In genomic region chr8:123101735-123102685, GRCm38 (mm10) we compare ENCODE assay signal across 8 mouse cellular contexts. TPM values are rescaled to one million over a fixed set of nuclear protein-coding genes. Genes with fewer than 3 reads are reported as not detected.
DNase-seq lines count a peak whose midpoint lies in the region; ATAC-seq lines count a peak whose summit lies in the region.

Gene Rpl13, plus strand, starts transcription at chr8:123102350.

- DNase-seq in c-Kit-negative CD71-positive TER-119-positive erythroid progenitor cells, embryonic 14.5 days (ENCODE audit: low read depth, low spot score): peak; percentile 87
- peak; percentile 87 for DNase-seq in fibroblast of lung, adult 2 months (ENCODE audit: low read depth)
- DNase-seq in kidney, postnatal 14 days: peak; percentile 98
- peak; percentile 92 for DNase-seq in liver, embryonic 13.5 days
- peak; percentile 98 for DNase-seq in neural tube, embryonic 10.5 days (ENCODE audit: extremely low spot score, low spot score)

- H3K36me3 ChIP-seq in heart, embryonic 14.5 days (ENCODE audit: control insufficient read depth, insufficient read depth, low read length): peaks cover 44% of the 10 kb centered on the region
- peaks cover 45% of the 10 kb centered on the region for H3K36me3 ChIP-seq in liver, embryonic 13.5 days
- peaks cover 6% of the 10 kb centered on the region for H3K36me3 ChIP-seq in stomach, embryonic 16.5 days (ENCODE audit: control insufficient read depth, insufficient read depth, low read length)

- H3K9me3 ChIP-seq in heart, embryonic 14.5 days (ENCODE audit: control insufficient read depth, low read length): no peaks in the 10 kb centered on the region
- no peaks in the 10 kb centered on the region for H3K9me3 ChIP-seq in liver, embryonic 13.5 days (replicated peaks)
- no peaks in the 10 kb centered on the region for H3K9me3 ChIP-seq in stomach, embryonic 16.5 days (replicated peaks; ENCODE audit: control insufficient read depth, low read length)

- peak within 1 kb of the TSS; percentile 69 to 82 for H3K4me3 ChIP-seq in heart, embryonic 14.5 days (ENCODE audit: control insufficient read depth in 1 of 2, insufficient read depth in 1 of 2, low read depth in 1 of 2, low read length in 2 of 2)
- H3K4me3 ChIP-seq in liver, embryonic 13.5 days (replicated peaks): peak within 1 kb of the TSS; percentile 73
- H3K4me3 ChIP-seq in stomach, embryonic 16.5 days (replicated peaks; ENCODE audit: low read length): peak within 1 kb of the TSS; percentile 77

- H3K9ac ChIP-seq in heart, embryonic 14.5 days (ENCODE audit: low read length): peak within 1 kb of the TSS; percentile 98
- peak within 1 kb of the TSS; percentile 96 for H3K9ac ChIP-seq in liver, embryonic 13.5 days
- H3K9ac ChIP-seq in stomach, embryonic 16.5 days (ENCODE audit: low read length): peak within 1 kb of the TSS; percentile 95

- peak within 1 kb of the TSS; percentile 82 to 85 for H3K27ac ChIP-seq in heart, embryonic 14.5 days (replicated peaks in 1 of 2; ENCODE audit: control insufficient read depth in 1 of 2, insufficient read depth in 1 of 2, low read depth in 2 of 2, low read length in 2 of 2)
- peak within 1 kb of the TSS; percentile 90 for H3K27ac ChIP-seq in liver, embryonic 13.5 days
- peak within 1 kb of the TSS; percentile 93 for H3K27ac ChIP-seq in stomach, embryonic 16.5 days (ENCODE audit: low read length)

- WGBS in heart, embryonic 14.5 days: under 1% methylated on average over 56 of the region's 56 CpGs
- under 1% methylated on average over 55 of the region's 56 CpGs for WGBS in liver, embryonic 13.5 days (ENCODE audit: insufficient replicate concordance)
- under 1% methylated on average over 56 of the region's 56 CpGs for WGBS in stomach, embryonic 16.5 days

- peak; percentile 72 for ATAC-seq in CD4-positive, CD25-positive, alpha-beta regulatory T cell, adult 4 months
- ATAC-seq in heart, embryonic 14.5 days (ENCODE audit: insufficient number of reproducible peaks, insufficient read depth, low FRiP score, low read depth): peak; percentile 88
- peak; percentile 91 for ATAC-seq in liver, embryonic 13.5 days (ENCODE audit: low read depth)
- ATAC-seq in stomach, embryonic 16.5 days (ENCODE audit: insufficient read depth, low FRiP score): peak; percentile 95

- H3K27me3 ChIP-seq in heart, embryonic 14.5 days (ENCODE audit: control insufficient read depth, insufficient read depth, low read length): no peaks in the 10 kb centered on the region
- no peaks in the 10 kb centered on the region for H3K27me3 ChIP-seq in liver, embryonic 13.5 days
- H3K27me3 ChIP-seq in stomach, embryonic 16.5 days (ENCODE audit: control insufficient read depth, insufficient read depth, low read length): no peaks in the 10 kb centered on the region

- H3K4me1 ChIP-seq in heart, embryonic 14.5 days (ENCODE audit: control insufficient read depth in 2 of 2, insufficient read depth in 2 of 2, low read length in 2 of 2): peaks cover 5 to 13% of the 10 kb centered on the region in 2 experiments
- peaks cover 26% of the 10 kb centered on the region for H3K4me1 ChIP-seq in liver, embryonic 13.5 days (replicated peaks)
- peaks cover 11% of the 10 kb centered on the region; the same call in 1 of the 2 replicates for H3K4me1 ChIP-seq in stomach, embryonic 16.5 days (ENCODE audit: control insufficient read depth, insufficient read depth, low read length)

- H3K4me2 ChIP-seq in heart, embryonic 14.5 days (ENCODE audit: low read length): peak within 1 kb of the TSS; percentile 91
- H3K4me2 ChIP-seq in liver, embryonic 13.5 days: peak within 1 kb of the TSS; percentile 75
- H3K4me2 ChIP-seq in stomach, embryonic 16.5 days (ENCODE audit: low read depth, low read length): peak within 1 kb of the TSS; percentile 93

RNA-seq across cellular contexts. Expression of gene Rpl13, which starts in this region (rescaled TPM):
- 1,000 to 10,000 TPM; 2,671 to 2,712 TPM for polyA plus RNA-seq in CD4-positive, CD25-positive, alpha-beta regulatory T cell, adult 4 months (2017; shearing (Covaris generic))
- 1,025 and 1,098 TPM in 2 replicates for polyA plus RNA-seq in heart, embryonic 14.5 days (2014; fragmentation: Nextera tagmentation; extraction: Ambion mirVana)
- 1,172 and 1,189 TPM in 2 replicates for polyA plus RNA-seq in liver, embryonic 13.5 days (2015; fragmentation: Nextera tagmentation; extraction: Ambion mirVana)
- 1,046 and 1,463 TPM in 2 replicates for polyA plus RNA-seq in stomach, embryonic 16.5 days (2015; fragmentation: Nextera tagmentation; extraction: Ambion mirVana)

Comparison
In these comparisons a context has a peak if more than half of its experiments do, and no peak if none do; other contexts are left out.
1. Peak in every context shown above with its lines: DNase-seq, ATAC-seq, H3K4me3 ChIP-seq and H3K27ac ChIP-seq.